Mouse (Mus musculus): ENCODE measurements around the gene Krt26. TPM values are rescaled to one million over a fixed set of nuclear protein-coding genes. Genes with fewer than 3 reads are reported as not detected.
A peak's percentile ranks its signal among the peaks of the same experiment; 100 is the strongest.

Gene Krt26
- not detected for total RNA-seq (2021)
- not detected in 2 replicates for polyA plus RNA-seq (2012; rRNA removed)
- long read RNA-seq: 0 reads

DNA sequence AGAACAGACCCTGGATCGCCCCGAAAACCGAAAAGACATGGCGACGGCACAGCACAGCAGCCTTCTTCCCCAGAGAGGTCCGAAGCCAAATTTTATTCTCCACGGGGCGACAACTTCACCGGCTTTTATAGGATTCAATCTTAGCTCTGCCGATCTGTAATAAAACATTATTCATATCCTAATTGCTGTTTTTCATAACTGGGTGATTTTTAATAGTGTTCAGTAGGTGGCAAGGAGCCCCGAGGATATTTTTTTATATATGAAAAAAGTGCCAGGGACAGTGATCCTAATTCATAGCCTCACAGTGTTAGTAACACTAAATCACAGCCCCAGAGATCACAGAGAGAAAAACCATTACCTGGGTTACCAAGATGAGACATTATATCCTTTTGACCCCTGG, at the start of gene Krt26:
Krt26 (minus strand) TSS at position 101 of the 400 bp plus-strand sequence.
- DNase-seq: no peak

DNA sequence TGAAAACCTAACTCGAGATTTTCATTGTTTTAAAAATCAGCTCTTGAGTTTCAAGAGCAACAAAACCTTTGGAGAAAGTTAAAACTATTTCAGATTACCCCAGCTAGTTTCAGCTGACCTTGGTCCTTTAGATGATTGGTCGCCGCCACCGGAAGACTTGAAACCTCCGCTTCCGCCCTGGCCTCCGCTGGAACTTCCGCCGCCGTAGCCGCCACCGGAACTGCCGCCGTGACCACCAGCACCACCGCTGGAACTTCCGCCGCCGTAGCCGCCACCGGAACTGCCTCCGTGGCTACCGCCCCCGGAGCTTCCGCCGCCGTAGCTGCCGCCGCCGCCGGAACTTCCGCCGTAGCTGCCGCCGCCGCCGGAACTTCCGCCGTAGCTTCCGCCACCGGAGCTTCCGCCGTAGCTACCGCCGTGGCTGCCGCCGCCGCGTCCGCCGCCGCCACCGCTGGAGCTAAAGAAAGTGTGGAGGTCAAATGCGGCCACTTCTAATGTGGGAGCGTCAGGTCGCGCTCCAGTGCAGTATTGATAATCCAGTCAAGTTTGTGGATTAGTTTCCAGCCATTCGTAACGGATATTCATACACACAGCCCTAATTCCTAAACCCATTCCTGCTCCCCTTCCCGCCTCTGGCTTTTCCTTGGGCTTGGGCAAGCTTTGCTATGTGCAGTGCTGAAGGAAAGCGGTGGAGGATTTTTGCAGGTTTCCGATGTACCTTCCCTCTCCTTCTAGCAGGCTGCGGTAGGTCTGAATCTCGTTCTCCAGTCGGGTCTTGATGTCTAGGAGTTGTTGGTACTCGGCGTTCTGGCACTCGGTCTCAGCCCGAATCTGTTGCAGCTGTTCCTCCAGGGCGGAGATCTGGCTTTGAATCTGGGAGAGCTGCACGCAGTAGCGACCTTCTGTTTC, 48.3 kb upstream of the Krt26 start:
- DNase-seq: peak; percentile 95

DNA sequence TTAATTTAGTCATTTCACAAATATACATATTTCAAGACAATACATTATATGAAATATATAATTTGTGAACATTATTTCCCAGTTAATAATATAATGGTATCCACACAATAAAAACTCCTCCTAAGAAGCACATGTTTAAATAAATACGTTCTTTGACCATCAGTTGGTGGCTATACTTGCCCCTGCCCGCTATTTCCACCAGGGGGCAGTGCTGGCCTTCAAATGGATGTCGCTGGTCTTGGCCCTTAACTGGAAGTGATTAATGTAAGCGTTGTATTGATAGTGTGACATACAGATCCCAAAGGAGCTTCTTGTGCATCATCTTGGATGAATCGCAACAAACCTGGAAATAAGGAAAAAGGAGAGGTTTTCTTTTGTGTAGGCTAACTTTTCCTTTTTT, 41.8 kb upstream of the Krt26 start:
- peak; percentile 70 for DNase-seq

DNA sequence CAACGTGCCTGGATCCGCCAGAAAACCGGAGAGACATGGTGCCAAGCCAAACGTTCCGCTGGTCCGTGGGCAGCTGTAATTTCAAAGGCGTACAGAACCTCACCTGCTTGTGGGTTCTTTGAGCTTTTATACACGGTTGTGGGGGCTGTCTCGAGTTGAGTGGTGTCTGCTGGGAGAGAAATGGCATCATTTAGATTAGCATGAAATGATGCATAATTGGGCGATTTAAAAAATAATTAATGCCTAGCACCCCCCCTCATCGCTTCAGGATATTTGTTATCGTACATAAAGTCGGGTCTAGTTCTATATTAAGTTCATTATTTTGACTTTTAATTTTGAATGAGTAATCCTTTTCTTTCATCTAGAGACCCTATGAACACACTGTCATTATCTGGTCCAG, 37.0 kb upstream of the Krt26 start, which contains the start of gene Krt28:
Krt28 (minus strand) TSS at position 101 of the 400 bp plus-strand sequence.
- no peak for DNase-seq

DNA sequence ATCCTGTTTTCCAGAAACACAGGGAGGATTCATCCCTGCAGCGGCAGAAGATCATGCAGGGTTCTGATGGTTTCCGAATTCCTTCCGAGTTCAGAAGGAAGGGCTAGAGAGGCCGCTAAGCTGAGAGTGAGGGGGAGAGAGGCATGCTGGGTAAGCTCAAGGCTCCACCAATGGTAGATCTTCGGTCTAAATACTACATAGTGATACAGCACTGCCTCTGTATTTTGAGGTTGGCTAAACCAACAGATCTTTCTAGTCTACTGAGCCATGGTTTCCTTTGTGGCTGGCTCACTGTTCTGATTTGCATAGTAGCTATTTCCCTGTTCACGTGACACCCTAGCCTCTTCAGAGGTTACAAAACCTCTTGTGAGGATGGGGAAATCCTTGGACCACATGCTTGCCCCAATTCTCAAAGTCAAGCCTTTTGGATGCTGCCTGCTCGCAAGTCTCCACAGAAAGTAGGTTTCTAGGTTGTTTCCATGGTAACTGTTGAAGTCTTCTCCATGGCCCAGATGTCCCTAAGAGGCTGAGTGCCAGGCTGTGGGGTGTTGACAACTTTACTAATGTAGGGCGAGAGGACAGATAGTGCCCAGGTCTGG, 32.2 kb upstream of the Krt26 start:
- DNase-seq: no peak

DNA sequence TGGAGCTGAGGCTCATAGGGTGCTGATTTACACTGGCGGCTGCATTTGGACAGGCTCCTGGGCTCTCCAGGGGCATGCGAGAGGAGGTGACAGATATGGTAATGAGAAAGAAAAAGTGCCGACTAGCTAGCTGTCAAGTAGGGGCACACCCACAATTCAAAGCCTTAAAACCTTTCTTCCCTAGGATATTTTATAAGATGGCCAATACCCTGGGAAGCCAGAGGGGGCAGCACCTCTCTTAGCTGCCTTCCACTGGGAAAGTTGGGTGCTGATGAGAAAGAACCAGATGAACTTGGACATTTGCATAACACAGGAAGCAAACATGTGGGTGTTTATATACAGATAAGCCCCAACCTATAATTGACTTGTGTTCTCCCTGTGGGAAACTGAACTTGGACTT, 31.5 kb upstream of the Krt26 start:
- no peak for DNase-seq

DNA sequence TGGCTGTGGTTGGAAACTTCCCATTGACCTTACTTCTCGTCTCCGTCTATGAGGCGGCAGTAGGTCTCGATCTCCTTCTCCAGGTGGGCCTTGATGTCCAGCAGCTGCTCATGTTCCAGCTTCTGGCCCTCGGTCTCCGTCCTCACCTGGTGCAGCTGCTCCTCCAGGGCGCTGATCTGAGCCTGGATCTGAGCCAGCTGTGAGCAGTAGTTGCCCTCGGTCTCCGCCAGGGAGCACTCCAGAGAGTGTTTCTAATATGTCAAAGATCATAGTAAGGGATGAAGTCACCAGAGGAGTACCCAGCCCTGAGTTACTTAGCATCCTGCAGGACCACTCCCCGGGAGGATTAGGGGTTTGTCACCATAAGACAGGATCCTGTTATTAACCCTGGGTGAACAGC, 29.0 kb upstream of the Krt26 start:
- DNase-seq: peak; percentile 11

DNA sequence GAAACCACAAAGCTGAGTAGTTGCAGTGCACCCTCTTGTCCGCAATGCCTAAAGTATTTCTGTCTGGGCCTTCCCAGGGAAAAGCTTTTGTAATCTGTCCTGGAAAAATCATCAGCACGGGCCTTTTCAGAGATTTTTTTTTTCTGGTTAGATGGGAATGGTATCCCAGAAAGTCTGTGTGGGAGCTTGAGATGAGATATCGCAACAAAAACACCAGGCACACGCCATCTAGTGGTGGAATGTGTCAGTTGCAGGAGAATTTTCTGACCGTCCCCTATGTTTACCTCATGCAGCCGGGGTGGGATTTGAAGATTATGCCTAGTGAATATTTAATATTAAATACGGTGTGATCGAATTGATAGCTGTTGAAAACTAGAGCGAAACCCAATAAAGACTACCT, 26.6 kb upstream of the Krt26 start:
- DNase-seq: no peak

DNA sequence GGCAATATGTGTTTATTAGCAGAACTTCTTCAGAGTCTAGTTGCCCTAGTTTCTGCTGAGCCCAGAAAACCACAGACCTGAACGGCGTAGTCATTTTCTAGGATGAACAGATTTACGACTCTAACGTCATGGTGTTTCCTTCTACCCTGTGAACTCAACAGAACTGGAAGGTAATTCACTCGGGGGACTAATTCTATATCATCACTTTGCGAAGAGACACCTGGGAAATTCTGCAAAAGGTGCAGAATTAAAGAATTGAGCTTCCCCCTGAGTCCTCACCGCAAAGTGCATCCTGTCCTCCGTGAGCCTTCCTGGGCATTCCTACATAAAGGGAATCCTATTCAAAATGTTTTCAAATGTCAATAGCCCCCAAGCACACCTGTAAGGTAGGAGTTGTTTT, 23.7 kb upstream of the Krt26 start:
- DNase-seq: no peak

DNA sequence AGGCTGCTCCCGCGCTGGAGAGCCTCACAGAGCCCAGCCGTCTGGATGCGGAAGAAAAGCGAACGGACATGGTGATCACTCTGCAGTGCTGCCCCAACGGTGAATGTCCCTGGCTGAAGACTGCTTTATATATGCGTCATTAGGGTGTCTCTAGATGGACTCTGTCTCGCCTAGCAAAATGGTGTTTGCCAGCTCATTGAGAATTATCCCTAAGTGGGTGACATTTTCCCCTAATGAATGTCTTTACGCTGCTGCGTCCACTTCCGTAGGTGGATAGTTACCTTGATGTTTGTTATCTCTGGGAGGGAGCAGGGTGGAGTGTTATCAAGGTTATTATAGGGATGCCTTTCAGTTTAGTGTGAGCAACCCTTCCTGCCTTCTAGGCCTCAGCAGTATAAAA, 13.2 kb upstream of the Krt26 start, which contains the start of gene Krt27:
Krt27 (minus strand) TSS at position 101 of the 400 bp plus-strand sequence.
- DNase-seq: no peak

DNA sequence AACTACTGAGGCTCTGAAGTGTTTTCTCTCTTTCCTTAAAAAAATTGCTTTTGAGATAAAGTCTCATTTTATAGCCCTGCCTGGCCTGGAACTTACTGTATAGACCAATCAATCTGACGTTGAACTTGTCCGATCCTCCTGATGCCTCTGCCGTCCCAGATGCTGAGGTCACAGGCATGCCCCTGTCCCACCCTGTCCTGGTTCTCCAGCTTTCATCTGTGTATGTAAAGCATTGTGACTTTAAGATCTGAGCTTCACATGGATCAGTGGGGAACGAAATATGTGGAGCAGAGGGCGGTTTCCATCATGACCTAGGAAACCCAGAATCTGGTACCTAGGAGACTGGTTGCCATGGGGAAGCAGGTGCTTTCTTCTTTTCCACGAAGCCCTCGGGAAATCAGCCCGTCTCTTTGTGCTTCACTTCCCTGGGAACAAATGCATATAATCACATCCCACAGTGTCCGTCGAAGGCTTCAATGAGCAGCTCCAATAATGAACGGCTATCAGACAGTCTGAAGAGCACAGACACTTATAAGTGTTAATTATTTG, 1.6 kb upstream of the Krt26 start:
- no peak for DNase-seq

DNA sequence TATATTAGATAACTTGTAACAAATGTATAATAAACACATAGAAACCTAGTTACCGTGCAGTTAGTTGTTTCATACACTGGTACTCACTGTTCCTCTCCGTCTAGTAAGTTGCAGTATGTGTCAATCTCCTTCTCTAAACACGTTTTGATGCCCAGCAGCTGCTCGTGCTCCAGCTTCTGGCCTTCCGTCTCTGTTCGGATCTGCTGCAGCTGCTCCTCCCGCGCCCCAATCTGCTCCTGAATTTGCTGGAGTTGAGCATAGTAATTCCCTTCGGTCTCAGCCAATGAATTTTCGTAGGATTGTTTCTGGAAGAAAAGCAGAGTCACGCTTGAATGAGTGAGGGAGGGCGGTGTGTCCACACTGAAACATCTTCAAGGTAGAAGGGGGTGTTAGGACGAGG, 4.3 kb downstream of the Krt26 start:
- DNase-seq: no peak

DNA sequence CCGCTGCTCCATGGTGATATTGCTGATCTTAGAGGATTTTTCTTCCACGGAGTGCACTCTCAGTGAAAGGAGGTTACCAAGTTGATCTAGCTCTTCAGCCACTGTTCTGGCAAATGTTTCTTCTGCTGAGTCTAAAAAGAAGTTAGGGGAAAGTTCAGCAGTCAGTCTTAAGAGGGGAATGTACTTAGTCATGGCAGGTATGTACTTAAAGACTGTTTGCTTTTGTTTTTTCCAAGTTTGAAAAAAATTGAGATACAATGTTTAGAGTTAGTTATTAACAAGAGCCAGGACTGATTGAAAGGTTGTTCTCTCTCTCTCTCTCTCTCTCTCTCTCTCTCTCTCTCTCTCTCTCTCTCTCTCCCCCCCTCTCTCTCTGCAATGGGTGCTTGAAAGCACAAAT, 8.1 kb downstream of the Krt26 start:
- no peak for DNase-seq

DNA sequence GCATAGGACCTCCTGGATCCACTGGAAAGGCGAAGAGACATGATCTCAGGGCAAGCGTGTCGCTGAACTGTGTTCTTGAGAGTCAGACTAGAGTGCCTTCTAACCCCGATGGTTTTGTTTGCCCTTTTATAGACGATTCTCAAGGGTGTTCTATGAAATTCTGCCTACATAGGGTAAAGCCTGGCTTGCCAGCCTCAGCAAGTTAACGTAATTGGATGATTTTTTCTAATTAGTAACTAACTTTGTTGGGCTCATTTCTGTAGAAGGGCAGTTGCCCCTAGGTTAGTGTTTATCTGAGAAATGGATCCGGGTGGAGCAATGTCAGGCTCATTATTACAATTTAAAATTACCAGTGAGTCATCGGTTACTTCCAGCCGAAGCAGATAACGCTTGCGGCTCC, 14.9 kb downstream of the Krt26 start, which contains the start of gene Krt25:
Krt25 (minus strand) TSS at position 101 of the 400 bp plus-strand sequence.
- no peak for DNase-seq

DNA sequence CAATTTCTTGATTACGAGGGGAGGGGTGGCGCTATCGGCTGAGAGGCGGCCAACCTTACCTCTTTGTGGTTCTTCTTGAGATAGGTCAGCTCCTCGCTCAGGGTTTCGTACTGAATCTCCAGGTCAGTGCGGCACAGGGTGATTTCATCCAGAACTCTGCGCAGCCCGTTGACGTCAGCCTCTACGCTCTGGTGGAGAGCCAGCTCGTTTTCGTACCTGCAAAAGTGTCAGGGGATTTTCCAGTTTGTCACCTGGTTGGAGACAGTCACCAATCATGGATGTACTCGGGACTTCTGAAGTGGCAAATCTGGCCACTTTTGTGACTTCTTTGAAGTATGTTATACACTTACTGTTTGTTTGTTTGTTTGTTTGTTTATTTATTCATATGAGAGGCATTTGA, 16.7 kb downstream of the Krt26 start:
- no peak for DNase-seq

DNA sequence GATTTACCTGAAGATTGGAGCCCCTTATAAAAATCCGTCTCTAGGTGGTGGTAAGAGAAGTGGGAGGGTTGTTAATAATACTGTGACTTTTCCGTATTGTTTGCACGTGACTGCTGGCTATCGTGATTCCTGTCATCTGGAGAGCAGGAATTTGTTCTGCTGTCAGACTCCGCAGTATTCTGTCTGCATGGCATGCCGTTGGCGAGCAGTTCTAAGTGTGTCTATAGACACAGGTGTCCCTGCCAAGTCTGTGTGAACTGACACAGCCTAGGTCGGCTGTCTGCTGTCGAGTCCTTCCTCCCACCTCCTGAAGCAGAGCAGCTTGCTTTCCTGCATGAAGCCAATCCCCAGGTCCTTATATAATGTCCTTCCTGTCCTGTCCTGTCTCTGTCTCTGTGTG, 18.6 kb downstream of the Krt26 start:
- DNase-seq: no peak

DNA sequence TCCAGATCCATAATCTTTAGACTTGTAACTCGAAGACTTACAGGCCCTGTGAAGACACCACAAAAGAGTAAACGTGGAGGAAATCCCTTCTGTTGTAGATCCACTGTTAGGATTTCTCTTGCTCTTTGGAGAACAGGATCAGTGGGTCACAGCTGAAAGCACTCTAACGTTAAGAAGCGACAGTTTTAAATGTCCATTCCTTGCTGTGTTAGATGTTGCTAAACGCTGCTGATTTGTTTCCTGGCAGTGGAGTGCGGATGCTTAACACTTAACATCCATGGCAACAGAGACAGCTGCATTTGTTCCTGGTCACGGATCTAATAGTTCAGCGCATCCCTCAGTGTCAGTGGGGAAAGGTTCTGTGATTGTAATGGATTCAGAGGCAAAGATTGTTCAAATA, 21.2 kb downstream of the Krt26 start:
- no peak for DNase-seq

DNA sequence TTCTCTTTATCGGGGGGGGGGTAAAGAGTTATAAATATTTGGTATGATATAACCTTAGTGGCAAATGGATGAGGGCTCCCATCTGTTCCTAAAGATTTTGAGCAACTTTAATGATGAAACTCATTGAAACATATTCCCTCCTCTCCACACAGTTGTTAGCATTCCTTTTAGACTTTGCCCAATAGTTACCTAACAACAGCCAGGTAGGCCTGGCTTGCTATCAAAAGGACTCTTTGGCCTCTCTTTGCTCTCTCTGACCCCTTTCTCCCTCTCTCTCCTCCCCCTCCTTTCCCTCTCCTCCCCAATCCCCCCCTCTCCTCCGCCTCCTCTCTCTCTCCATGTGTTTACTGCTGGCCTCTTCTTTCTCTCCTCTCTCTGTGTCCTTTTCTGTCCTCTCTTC, 23.2 kb downstream of the Krt26 start:
- no peak for DNase-seq

DNA sequence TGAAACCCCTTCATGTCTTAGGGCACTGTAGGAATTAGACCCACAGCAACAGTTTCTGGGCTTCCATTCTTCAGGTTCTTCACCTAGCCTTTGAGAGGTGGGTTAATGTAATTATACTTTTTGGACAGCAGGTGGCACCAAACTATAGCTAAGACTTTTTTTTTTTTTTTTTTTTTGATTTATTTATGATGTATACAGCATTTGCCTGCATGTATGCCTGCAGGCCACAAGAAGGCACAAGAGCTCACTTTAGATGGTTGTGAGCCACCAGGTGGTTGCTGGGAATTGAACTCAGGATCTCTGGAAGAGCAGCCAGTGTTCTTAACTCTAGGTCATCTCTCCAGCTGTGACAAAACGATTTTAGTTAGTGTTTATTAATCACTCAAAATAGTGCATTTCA, 26.9 kb downstream of the Krt26 start:
- no peak for DNase-seq

DNA sequence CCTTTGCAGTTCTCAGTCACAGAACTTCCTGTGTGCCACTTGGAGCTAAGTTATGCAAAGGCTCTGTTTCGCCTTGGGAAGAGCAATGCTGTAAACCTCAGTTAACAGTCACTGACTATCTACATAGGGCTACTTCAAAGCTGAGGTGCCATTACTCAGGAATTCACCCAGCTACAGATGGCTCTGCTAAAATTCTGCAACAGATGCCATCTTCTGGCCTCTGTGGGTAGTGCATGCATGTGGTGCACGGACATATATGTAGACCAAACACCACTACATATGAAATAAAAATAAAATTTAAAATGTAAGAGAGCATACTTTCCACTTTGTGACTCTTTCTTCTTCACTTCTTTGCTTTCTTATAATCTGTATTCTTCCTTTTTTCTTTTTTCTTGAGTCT, 30.2 kb downstream of the Krt26 start:
- DNase-seq: peak; percentile 50

DNA sequence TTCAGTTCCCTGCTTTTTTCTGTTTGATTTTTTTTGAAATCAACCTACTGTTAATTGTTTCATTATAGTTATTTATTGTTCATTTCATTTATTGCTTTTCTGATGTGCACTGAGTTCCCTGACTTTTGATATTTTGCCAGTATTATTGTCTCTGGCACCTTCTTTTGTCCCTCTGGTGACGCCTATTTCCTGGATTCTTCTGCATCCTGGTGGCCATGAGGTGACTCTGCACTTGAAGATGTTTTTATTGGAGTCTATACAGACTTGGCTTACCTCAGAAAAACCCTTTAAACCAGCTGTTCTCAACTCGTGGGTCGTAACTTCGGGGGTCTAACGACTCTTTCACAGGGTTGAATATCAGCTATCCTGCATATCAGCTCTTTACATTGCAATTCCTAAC, 42.7 kb downstream of the Krt26 start:
- no peak for DNase-seq

DNA sequence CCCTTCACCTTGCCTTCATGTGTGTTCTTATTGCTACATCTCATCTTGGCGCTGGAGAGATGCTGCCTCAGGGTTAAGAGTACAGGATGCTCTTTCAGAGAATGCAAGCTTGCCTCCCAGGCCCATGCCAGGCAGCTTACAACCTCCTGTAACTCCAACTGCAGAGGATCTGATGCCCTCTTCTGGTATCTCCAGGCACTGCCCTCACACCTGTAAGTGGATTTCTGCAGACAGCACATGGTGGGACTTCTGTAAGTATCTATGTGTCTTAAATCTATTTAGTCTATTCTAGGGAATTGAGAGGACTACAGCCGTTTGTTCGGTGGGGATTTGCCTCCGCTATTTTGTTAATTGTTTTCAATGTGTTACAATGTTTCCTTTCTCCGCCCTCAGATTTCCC, 44.9 kb downstream of the Krt26 start:
- peak; percentile 33 for DNase-seq

DNA sequence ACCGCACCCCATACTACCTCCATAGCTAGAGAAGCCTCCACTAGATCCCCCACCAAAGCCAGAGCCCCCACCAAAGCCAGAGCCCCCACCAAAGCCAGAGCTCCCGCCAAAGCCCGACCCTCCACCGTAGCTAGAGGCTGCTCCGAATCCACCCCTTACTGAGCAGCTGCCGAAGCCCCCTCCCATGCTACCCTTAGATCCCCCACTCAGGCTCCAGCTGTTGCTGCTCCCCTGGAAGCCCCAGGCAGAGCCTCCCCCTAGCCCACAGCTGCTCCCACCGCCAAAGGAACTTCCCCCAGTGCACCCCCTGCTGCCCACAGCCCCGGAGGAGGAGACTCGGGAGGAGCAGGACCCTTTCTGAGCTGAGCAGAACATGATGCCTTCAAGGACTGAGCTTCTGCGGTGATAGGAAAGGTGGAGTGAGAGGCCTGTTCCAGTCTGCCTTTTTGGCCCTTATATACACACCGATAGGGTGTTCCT, 52.9 kb downstream of the Krt26 start, which contains the start of gene Krt24:
Krt24 (minus strand) TSS at position 430 of the 480 bp plus-strand sequence.
- no peak for DNase-seq

Measured in adrenal gland, adult 2 months (tissue).